Mouse (Mus musculus) urinary bladder, postnatal 36 days (tissue): ENCODE results near the gene Zcchc9.
A peak's percentile ranks its signal among the peaks of the same experiment; 100 is the strongest.
"Not testable (repeated sequence)": the region's sequence is repeated elsewhere in the genome, so short reads cannot be mapped to it uniquely, and the experiment has no call there.

Experiments used
- DNase-seq, 2 experiments: peaks; one replicate each; pipeline ENCODE4 v3.0.0; 2022; ENCODE audit warnings: low spot score in 2 of 2, mixed read lengths in 1 of 2

The Zcchc9 gene

GRCm38 (mm10) chr13:91807155-91807839 is at the start of gene Zcchc9:
Zcchc9 (minus strand) TSS chr13:91807705.
- peak; percentile 84 to 89 for DNase-seq

GRCm38 (mm10) chr13:91854412-91854811 is 46.9 kb upstream of the Zcchc9 start:
- no peak for DNase-seq

GRCm38 (mm10) chr13:91827876-91828275 is 20.4 kb upstream of the Zcchc9 start:
- DNase-seq, result no peak

- no peak for DNase-seq
Measured at GRCm38 (mm10) chr13:91826066-91826465, 18.6 kb upstream of the Zcchc9 start.

GRCm38 (mm10) chr13:91824845-91825550 is 17.5 kb upstream of the Zcchc9 start:
- no peak for DNase-seq

GRCm38 (mm10) chr13:91823735-91824134 is 16.2 kb upstream of the Zcchc9 start:
- no peak for DNase-seq

GRCm38 (mm10) chr13:91814670-91815069 is 7.2 kb upstream of the Zcchc9 start:
- no peak for DNase-seq

- DNase-seq, result no peak
Measured at GRCm38 (mm10) chr13:91809476-91809875, 2.0 kb upstream of the Zcchc9 start.

- DNase-seq, result no peak
Measured at GRCm38 (mm10) chr13:91807874-91808575, 520 bp upstream of the Zcchc9 start.

- DNase-seq, result no peak
Measured at GRCm38 (mm10) chr13:91801726-91802125, 5.8 kb downstream of the Zcchc9 start.

- no peak for DNase-seq
Measured at GRCm38 (mm10) chr13:91797442-91797841, 10.1 kb downstream of the Zcchc9 start.

GRCm38 (mm10) chr13:91796916-91797315 is 10.6 kb downstream of the Zcchc9 start:
- no peak for DNase-seq

GRCm38 (mm10) chr13:91796003-91796402 is 11.5 kb downstream of the Zcchc9 start:
- no peak for DNase-seq

GRCm38 (mm10) chr13:91795593-91795992 is 11.9 kb downstream of the Zcchc9 start:
- DNase-seq, result no peak

GRCm38 (mm10) chr13:91794926-91795436 is 12.5 kb downstream of the Zcchc9 start:
- DNase-seq, result no peak

GRCm38 (mm10) chr13:91792035-91792434 is 15.5 kb downstream of the Zcchc9 start:
- DNase-seq, result no peak

- no peak for DNase-seq
Measured at GRCm38 (mm10) chr13:91779892-91780291, 27.6 kb downstream of the Zcchc9 start.

GRCm38 (mm10) chr13:91778092-91778491 is 29.4 kb downstream of the Zcchc9 start:
- no peak for DNase-seq

- DNase-seq, result no peak
Measured at GRCm38 (mm10) chr13:91768683-91769651, 38.5 kb downstream of the Zcchc9 start.

- DNase-seq, result no peak
Measured at GRCm38 (mm10) chr13:91765627-91766026, 41.9 kb downstream of the Zcchc9 start.

- DNase-seq, result not testable (repeated sequence)
Measured at GRCm38 (mm10) chr13:91763654-91764053, 43.9 kb downstream of the Zcchc9 start.
